Mouse (Mus musculus) kidney, adult 11 months (tissue): ENCODE measurements around the gene Auh.

ENCODE experiments used
- DNase-seq: peaks from one replicate; pipeline ENCODE4 v3.0.0; 2022

Gene Auh

DNA sequence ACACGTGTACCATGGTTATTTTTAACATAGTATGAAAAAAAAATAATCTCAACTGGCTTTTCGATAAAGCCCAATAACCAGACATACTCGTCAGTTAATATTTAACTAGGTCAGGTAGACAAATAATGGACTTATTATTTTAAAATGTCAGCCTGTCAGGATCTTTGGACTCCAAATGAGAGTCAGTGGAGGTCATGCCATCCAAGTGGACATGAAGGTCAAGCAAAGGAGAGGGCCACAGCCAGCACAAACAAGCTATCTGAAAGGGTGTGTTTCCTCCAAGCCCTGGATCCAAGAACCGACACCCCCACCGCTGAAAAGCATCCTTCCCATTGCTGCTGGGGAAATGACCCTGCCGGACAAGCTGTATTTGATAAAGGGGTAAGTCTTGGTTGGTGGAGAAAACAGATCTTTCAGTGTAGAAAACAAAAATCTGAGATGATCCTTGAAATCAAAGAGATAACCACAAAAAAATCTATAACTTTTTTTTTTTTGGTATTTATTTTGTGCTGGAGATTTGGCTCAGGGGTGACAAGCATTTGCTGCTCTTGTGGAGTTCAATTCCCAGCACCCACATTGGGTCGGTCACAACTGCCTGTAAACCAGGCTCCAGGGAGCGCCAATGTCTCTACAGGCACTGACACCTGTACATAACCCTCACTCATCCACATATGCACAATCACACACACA, 96.9 kb downstream of the Auh start:
- DNase-seq = peak; percentile 31

DNA sequence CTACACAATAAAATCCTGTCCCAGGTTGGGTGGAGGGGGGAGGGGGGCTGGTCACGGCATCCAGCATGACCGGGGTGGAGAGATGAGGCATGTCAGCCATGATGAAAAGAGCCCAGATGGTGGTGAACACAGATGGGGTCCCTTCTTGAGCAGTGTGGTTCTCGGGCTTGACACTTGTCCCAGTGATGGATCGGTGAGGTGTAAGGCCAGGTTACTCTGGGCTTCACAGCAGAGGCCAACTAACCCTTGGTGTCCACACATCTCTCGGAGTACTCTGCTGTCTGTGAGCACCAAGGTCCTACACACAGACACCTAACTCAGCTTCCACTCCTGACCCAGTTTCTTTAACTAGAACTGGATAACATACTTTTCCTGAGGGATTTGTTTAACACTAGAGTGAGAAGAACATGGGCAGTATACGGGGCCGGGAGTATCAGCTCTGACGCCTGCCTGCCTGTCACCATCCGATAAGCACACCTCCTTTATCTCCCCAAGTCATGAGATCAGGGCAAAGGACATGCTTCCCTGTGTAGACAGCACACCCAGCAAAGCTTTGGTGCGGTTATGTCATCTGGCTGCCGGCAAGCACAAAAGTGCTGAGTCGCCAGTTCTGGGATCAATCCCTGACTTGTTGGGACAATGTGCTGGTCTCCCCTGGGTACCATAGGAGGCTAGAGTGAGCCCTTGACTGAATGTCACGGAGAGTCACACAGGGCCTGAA, 98.3 kb downstream of the Auh start:
- no peak for DNase-seq

DNA sequence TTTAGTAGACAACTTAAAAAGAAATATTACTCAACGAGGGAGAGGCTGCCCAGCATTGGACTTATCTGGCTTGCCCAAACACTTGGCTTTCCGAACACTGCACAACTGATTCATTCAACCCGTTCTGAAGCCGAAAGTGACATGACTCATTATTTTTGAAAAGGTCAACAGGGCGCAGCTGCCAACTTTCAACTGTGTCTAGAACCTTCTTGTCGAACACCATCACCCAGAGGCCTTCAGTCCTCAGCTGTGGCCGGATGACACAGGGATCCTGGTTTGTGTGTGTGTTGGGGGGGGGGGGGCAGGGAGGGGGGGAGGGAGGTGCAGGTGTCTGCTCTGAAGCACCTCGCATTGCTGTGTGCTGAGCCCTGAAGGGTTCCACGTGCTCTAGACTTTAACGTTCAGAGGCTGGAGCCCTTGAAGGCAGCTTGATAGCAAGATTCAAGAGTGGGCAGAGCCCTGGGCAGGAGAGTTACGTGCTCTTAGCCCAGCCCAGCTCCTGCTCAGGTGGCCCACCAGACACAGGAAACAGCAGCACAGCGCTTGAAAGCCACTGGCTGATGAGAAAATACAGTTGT, 100.4 kb downstream of the Auh start:
- DNase-seq = no peak

DNA sequence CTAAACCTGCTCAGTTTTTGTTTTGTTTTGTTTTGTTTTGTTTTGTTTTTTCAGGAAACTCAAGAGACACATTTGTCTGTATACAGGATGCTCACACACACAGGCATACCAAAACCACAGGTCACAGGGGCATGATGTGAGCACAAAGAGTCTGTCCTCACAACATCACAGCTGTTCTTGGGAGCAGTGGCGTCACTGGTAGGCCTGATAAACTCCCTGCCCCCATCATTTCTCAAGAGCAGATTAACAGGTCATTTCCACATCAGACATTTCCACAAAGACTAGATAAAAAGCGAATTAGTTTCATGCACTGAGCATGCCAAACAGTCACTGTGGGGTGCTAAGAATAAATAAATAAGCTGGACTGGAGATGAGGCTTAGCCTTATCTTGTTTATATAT, 101.3 kb downstream of the Auh start:
- no peak for DNase-seq

DNA sequence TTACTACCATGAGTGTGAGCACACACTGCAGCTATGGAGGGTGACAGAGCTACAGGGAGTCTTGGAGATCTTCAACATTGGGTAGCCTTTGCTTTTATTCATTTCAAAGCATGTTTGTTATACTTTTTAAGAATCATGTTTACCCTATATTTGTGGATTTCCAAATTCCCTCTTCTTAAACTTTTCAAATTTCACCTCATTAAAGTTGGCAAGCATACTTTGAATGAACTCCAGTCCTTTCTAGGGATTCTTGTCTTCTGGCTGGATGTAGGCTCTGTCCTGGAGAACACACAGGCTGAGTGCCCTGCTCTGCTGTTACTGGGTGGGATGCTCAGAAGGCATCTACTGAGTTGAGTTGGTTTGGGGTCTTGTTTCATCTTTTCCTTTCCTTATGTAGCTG, 102.8 kb downstream of the Auh start:
- DNase-seq = no peak

DNA sequence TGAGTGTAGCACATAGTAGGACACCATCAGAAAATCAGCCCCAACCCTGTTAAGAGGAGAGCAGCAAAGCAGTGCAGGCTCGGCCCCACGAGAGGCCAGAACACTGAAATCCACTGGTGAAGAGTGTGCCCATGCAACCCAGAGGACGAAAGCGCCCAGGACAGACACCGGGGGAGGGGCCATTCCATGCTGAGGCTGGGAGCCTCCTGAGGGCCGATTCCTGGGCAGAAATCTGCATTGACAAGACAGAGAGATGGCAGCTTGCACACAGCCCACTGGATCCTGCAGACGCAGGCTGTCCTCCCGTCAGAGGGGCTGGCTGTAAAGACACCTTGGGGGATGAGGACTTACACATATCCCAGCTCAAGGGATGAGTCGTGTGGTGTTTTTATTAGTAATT, 104.7 kb downstream of the Auh start:
- DNase-seq = no peak

DNA sequence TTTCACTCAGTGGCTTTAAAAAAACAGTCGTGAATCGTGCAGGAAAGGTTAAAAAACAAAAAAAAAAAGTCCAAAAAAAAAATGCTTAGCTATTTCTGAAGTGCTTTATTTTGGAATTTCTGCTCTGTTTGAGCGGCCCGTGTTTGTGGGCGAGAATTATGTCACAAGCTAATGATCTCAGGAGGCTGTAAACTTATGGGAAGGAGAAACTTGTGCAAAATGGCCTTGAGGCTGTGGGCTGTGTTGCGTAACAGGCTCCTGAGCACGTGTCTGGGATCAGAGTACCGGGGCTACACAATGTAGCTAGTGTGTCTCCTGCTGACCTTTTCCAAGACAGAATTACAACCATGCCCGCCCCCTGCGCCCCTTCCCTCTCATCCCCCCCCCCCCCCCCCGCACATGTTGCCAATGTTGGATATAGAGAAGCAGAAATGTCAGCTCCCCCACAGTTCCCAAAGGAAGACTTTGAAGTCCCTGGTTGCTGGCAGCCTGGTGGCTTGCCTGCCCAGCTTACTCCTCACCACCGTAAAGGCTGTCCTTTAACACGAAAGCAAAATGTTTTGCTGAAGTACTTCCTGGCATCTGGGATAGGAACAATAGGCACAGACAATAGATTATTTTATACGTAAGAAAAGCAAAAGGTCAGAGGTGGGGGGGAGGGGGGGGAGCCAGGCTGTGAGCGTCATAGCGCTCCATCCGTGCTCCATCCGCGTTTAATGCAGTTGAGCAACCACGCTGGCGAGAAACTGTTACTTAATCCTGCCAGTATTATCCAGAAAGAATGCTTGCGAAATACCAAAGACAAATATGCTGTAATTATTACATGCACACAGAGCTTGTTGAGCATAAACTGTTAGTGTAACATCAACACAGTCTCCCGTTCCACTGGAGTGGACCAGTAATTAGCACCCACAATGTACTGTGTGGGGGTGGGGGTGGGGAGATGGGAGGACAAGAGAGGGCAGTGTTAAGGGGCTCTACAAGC, 107.0 kb downstream of the Auh start:
- DNase-seq = peak; percentile 81

DNA sequence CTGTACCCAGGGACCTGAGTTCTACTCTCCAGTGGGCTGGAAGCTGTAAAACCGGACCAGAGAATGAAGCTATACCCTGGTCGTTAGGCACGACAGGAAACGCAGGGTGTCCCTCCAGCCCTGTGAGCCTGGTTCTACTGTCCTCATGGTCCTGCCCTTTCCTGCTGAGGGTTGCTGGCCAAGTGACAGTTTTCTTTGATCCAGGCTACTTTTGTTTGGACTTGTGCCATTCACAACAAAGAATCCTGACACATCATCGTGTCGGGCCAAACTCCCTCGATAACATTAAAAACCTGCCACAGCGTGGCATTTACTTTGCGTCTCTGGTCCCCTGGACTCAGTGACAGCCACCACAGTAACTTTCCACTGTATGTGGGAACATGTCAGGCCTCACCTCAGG, 107.9 kb downstream of the Auh start:
- DNase-seq = peak; percentile 62

DNA sequence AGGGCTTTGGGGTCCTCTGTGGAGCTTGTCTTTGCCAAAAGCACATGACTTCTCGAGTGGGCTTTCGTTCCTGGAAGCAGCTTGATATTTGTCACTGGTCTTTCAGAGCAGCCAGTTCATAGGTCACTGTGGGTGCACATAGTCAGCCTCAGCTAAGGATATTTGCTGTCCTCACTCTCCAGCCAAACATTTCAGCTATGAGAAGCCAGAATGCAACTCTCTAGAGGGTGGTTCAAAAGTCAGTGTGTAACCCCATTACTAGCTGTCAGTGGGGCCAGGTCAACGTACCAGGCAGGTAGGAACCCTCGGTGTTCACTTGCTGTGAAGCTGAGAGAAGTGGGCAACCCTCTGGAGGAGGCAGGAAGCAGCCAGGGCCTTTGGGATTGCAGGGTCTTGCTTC, 109.6 kb downstream of the Auh start:
- DNase-seq = no peak

DNA sequence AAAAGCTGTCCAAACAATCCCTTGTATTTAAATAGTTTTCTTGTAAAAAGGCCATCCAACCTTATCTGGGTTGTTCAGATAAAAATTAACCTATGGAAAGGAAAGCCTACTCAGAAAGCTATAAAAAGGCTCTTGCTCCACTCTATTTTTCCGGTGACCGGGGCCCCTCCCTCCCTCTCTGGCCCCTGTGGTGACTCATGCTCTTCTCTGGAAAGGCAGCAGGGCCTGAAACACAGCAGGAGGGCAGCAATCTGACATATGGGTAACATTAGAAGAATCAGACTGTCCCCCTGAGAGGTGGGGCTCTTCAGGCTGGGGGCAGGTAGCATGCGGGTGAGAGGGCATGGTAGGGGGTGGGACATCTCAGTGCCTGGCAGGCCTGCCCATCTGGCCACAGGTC, 110.7 kb downstream of the Auh start:
- DNase-seq = peak; percentile 30

DNA sequence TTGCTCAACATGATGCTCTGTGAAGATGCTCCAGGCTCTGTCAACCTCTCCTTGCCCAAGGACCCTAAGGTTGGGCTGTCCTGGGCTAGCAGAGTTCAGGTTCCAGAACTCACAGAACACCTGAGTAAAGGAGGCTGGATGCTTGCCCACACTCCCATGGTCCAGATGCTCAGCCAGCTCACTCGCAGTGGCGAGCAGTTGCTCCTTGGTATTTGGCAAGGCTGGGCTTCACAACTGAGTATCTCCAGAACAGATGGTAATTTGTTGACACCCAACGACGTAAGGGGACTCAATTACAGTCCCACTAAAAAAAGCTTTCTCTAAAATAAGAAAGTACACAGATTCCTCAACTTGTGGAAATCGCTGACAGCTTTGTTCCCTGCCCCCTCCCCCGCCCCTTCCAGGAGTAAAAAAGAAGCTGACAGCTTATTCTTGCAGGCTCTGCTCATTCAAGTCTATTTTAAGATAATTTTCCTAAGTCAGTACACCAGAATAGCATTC, 111.4 kb downstream of the Auh start:
- DNase-seq = no peak

DNA sequence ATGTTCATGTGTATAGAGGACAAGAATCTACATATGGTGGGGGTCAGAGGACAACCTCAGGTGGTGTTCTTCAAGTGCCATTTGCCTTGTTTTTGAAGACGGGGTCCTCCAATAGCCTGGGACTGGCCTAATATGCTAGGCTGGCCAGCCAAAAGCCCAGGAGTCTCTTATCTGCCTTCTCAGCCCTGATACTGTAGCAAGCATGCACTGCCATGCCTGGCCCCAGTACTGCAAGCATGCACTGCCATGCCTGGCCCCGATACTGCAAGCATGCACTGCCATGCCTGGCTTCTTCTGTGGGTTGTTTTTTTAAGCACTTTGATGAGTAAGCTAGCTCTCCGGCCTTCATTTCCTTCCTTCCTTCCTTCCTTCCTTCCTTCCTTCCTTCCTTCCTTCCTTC, 115.7 kb downstream of the Auh start:
- no peak for DNase-seq

DNA sequence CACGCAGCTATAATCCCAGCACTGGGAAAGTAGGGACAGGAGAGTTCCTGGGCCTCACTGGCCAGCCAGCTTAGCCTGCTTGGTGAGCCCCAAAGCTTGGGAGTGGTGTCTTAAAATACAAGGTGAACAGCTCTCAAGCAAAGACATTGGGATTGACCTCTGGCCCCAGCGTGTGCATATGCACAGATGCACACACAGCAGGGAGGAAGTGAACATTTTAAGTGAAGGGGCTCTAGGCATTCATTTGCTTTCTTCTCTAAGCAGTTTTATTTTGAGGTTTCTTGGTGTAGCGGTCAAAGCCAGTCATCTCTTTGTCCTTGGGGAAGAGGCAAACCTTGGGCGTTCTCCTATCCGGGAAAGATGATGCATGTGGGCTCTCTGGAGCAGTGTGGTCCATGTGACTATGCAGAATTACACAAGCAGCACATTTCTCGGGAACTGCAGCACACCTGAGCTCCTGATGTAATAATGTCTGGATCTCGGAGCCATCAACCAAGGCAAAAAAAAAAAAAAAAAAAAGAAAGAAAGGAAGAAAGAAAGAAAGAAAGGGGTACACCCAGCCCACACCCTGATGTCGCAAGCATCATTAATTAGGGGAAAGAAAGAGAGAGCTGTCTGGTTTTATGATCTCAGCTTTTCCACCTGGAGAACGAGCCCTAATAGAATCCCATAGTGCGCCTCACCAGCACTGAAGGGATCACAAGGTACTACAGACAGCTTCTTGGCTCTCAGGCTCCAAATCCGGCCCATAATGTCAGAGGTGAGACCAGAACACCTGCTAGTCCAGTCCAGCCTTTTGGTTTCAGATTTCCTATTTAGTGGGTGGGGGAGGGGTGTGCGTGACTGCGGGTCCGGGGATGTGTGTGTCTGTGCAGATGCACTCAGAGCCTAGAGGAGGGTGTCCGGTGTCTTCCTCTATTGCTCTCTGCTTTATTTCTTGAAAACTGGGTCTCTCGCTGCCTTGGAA, 116.6 kb downstream of the Auh start:
- DNase-seq = no peak

DNA sequence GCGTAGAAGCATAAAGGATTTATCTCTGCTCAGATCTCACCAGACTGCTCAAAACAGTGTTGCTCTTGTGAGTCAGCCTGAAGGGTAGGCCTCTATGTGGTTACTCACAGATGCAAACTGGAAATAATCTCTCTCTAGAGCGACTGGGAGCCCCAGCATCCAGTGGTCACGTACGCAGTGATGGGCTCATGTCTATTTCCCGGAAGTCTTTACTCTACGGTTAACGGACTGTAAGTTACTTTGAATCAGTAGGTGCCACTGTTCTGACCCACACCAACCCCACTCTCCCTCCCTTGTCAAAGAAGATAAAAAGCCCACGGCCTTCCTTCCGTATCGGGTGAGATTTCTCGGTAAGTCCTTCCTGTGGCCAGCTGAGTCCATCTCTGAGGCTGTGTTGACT, 121.8 kb downstream of the Auh start:
- no peak for DNase-seq

DNA sequence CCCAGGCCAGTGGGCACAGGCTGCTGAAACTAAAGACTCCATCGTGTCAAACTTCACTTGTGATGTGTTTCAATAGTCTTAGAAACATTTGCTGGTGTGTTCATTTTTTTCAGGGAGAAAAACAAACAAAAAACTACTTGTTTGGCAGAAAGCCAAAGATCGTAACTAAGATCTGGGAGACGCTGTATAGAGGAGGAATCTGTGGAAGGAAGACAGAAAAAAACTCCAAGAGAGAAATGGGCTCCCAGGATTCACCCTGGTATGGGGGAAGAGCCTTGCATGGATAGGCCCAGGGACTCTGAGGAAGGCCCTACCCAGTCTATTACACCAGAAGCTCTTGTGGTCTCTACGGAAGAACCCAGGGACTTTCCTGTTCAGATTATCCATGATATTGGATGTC, 123.5 kb downstream of the Auh start:
- no peak for DNase-seq

DNA sequence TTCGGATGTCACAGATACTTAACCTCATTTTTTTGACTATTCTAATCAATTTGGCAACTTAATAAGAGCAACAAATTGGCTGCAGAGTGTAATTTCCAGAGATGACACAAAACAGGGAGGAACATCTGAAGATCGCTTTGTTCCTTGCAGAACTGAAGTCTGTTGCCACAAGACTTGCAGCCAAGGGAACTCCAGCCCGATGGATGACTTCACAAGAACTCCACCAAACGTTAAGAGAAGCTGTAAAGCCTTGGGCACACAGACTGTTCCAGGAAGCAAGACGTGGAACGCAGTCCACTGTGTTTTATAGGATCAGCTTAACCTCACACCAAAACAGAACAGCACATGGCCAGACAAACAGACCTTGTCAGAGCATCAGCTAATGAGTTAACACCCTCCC, 123.9 kb downstream of the Auh start:
- no peak for DNase-seq

DNA sequence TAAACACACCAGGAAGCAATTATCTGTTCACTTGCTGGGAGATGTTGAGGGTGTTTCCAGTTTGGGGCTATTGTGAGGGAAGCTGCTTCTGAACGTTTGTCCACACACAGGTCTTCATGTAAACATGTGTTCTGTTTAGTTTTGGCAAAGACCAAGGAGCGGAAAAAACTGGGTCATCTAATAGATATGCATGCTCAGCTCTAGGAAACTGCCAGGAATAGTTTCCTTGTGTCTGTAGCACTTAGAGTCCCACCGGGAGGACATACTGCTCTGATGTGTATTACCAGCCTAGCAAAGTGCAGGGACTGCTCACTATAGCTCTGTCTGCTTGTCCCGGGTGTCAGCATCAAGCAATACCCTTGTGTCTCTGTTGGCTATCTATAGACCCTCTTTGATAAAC, 127.0 kb downstream of the Auh start:
- DNase-seq = no peak

DNA sequence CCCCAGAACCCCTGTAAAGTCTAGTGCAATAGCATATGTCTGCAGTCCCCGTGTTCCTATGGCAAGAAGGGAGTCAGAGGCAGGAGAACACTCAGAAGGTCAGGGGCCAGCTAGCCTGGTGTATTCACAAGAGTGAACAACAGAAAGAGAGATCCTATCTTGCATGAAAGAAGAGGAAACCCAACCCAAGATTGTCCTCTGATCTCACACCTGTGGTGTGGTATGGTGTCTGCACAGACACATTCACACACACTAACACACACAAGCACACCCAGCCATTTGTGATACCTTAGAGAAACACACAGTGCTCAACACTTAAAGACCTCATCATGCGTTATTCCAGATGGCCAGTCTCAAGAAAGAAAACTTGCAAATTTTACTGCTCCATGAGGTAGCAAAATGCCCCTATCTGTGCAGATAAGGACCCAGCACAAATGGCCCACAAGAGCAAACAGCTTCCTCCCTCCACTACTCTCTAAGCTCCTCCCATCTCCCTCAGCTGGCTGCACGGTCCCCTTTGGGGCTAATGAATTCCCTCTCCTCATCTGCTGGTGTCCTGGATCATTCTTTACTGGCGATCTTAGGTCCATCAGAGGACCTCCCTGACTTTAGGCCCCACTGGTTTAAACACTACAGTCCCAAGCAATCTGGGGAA, 128.7 kb downstream of the Auh start:
- no peak for DNase-seq

DNA sequence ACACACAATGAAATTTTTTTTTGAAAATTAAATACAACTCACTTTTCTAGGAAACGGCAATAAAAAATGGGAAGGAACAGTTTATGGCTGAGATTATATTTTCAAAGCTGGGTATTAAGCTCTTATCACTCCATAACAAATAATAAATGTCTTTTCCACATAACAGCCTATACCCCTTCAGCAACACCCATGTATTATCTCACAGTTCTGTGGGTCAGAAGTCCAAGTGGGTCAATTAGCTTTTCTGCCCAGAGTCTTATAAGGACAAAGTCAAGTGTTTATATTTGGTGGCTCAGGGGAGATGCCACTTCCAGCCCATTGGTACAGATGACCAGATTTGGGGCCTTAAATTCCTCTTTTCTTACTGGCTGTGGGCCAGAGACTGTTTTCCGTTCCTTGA, 129.4 kb downstream of the Auh start:
- no peak for DNase-seq

DNA sequence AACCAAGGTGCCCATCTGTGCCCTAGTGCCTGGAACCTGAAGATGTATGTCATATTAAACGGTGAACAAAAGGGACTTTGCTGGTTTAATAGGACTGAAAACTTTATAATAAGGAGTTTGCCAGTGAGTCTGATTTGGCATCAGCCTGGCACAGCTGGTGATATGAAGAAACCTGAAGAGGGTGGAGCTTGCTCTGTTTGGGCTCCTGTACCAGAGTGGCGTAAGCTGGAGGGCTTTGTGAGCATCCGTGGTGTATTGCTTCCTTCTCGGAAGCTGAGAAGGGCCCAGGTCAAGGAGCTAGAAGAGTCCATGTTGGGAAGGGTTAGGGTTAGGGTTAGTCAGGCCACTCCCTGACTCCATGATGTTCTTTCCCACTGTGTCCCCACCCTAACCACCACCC, 135.2 kb downstream of the Auh start:
- no peak for DNase-seq

DNA sequence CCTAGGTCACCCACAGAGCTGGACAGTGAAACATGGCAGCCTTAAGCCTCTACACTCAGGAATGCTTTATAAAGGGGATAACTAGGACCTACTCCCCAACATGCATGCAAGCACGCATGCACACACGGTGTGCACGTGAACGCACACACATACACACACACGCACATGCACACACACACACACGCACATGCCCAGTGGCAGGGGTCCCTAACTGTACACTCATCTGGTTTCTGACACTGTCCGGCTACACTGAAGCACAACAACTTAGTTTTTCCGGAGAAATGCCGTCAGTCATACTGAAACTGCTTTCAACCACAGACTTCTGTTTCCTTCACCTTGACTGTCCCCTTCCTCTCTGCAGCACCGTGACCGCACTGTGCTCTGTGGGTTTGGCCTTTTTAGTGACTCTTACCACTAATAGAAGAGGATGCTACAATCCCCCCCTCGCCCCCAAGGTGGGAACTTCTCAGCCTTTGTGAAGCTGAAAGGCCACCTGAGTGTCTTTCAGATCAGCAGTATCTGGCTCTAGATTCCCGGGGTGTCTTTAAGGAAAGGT, 136.0 kb downstream of the Auh start:
- no peak for DNase-seq
